Mouse (Mus musculus): ENCODE results near the gene Slit3. TPM values are rescaled to one million over a fixed set of nuclear protein-coding genes. Genes with fewer than 3 reads are reported as not detected.
A peak's percentile ranks its signal among the peaks of the same experiment; 100 is the strongest.

Gene Slit3
- polyA plus RNA-seq, 1 experiment from 2014 or later, result 25.9 TPM

DNA sequence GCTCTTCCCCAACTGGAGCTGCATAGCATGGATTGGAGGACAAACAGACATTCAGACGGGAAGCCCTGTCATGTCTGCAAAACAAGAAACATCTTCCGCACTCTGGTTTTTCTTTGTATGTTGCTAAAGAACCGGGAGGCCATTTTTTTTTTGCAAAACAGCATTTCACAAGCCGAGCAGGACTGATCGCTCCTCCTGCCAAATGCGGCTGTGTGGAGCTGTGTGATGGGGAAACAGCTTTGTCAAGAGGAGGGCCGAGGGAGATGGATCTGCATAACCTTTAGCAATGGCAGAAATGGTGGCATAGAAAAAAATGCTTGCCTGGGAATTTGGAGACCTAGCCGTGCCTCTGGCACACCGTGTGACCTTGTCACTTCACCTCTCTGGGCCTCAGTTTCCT, 15.6 kb downstream of the Slit3 start:
- Histone ChIP-seq H3K27me3 (no peaks in the 10 kb centered on the region), H3K4me3 (no peak overlapping the region), H3K4me1 (replicated peaks) (no peaks in the 10 kb centered on the region), H3K36me3 (no peaks in the 10 kb centered on the region), H3K9me3 (no peaks in the 10 kb centered on the region), H3K4me2 (no peak overlapping the region), H3K27ac (no peak overlapping the region), H3K9ac (no peak overlapping the region)
- no peak for ATAC-seq (ENCODE audit: low FRiP score)
- 91% methylated on average over 9 of the region's 9 CpGs for WGBS

GRCm38 (mm10) chr11:35140092-35140491, 19.1 kb downstream of the Slit3 start:
- Histone ChIP-seq H3K4me1 (replicated peaks) (peaks cover 11% of the 10 kb centered on the region; the same call in 1 of the 2 replicates), H3K4me3 (no peak overlapping the region), H3K4me2 (no peak overlapping the region), H3K27me3 (no peaks in the 10 kb centered on the region), H3K9me3 (no peaks in the 10 kb centered on the region), H3K27ac (no peak overlapping the region), H3K9ac (no peak overlapping the region), H3K36me3 (no peaks in the 10 kb centered on the region)
- no peak for ATAC-seq (ENCODE audit: low FRiP score)
- 87% methylated on average over 6 of the region's 6 CpGs for WGBS

DNA sequence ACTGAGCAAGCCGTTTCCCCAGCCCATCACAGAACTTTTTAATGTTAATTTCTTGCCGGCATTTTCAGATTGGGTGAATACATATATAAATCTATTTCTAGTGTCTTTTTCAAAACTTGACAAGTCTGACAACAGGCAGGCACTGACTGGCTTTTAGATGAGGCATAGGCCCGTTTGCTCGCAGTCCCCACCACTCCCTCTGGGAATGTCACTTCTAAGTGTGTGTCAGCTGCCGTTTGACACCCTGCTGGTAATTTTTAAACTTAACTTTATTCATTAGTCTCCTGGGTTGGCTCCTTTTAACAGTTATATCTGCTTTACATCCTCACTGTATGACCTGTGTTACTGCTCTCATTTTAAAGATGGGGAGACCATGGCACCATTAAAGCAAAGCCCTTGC, 21.2 kb downstream of the Slit3 start:
- 66% methylated on average over 5 of the region's 5 CpGs for WGBS
- Histone ChIP-seq H3K9ac (no peak overlapping the region), H3K27me3 (peaks cover 10% of the 10 kb centered on the region; the same call in 1 of the 2 replicates), H3K9me3 (no peaks in the 10 kb centered on the region), H3K27ac (no peak overlapping the region), H3K36me3 (no peaks in the 10 kb centered on the region), H3K4me3 (no peak overlapping the region), H3K4me1 (replicated peaks) (peaks cover 11% of the 10 kb centered on the region; the same call in 1 of the 2 replicates), H3K4me2 (no peak overlapping the region)
- ATAC-seq (ENCODE audit: low FRiP score), result no peak

DNA sequence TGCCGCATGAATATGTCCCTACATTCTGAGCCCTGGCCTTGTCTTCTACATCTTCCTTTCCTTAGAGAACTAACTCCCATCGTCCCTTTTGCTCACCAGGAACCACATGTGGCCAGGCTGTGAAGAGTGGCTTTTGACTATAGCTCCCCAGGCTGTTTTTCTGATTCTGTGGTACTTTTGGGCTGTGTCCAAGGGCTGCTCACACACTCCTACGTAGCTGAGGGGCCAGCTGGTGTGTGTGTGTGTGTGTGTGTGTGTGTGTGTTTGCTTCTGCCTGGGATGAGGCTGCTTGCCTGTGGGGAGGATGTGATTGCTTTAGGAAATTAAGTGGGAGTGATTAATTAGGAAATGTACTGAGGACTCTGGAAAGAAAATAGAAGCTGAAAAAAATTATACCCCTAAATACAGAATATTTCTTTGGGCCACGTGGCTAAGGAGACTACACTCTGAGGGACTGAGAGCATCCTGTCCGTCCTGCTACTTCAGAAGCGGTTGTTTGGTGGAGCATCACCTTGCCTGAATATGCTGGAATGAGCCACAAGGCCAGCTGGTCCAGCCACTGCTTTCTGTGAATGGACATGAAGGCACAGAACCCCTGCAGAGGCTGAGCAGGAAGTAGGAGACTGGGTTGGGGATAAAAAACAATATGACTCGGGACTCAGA, 21.8 kb downstream of the Slit3 start:
- peak; percentile 65; the same call in 1 of the 2 replicates for ATAC-seq (ENCODE audit: low FRiP score)

GRCm38 (mm10) chr11:35147818-35148445, 26.9 kb downstream of the Slit3 start:
- H3K9ac ChIP-seq, result no peak overlapping the region
- H3K9me3 ChIP-seq, result no peaks in the 10 kb centered on the region
- H3K4me3 ChIP-seq, result no peak overlapping the region
- no peak overlapping the region for H3K4me2 ChIP-seq
- no peak for ATAC-seq (ENCODE audit: low FRiP score)
- peaks cover 17% of the 10 kb centered on the region for H3K4me1 ChIP-seq (replicated peaks)
- H3K27me3 ChIP-seq, result peaks cover 20% of the 10 kb centered on the region
- 95% methylated on average over 11 of the region's 11 CpGs for WGBS
- H3K27ac ChIP-seq, result no peak overlapping the region
- H3K36me3 ChIP-seq, result no peaks in the 10 kb centered on the region

More for the DNA sequence above, 21.8 kb downstream of the Slit3 start:
- H3K27ac ChIP-seq, result no peak overlapping the region
- H3K27me3 ChIP-seq, result peaks cover 10% of the 10 kb centered on the region; the same call in 1 of the 2 replicates
- peaks cover 11% of the 10 kb centered on the region; the same call in 1 of the 2 replicates for H3K4me1 ChIP-seq (replicated peaks)
- WGBS, result 58% methylated on average over 7 of the region's 7 CpGs
- no peak overlapping the region for H3K4me2 ChIP-seq
- H3K9me3 ChIP-seq, result no peaks in the 10 kb centered on the region
- no peaks in the 10 kb centered on the region for H3K36me3 ChIP-seq
- no peak overlapping the region for H3K4me3 ChIP-seq
- H3K9ac ChIP-seq, result no peak overlapping the region

DNA sequence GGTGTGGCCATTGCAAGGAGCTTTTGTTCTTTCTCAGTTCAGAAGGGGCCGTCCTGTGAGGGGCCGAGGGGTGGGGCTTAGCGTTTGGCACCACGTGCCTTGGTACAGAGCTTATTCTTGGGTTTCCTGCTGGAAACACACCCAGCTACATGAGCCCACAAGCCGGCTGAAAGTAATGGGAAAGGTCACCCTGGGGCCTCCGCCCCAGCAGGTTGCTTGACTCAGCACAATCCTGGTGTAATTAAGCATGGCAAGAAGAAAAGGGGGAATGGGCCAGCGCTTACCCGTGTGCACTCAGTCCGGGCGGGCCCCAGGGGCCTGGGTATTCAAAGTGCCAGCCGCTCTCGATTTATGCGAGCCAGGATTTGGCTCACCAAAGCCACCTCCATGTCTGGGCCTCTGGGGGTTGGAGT, 30.5 kb downstream of the Slit3 start:
- H3K4me1 ChIP-seq (replicated peaks), result peaks cover 12% of the 10 kb centered on the region
- peak overlapping the region; percentile 27; the same call in 1 of the 2 replicates for H3K4me2 ChIP-seq
- peaks cover 29% of the 10 kb centered on the region for H3K27me3 ChIP-seq
- H3K4me3 ChIP-seq, result no peak overlapping the region
- H3K9ac ChIP-seq, result no peak overlapping the region
- H3K9me3 ChIP-seq, result no peaks in the 10 kb centered on the region
- 3% methylated on average over 13 of the region's 13 CpGs for WGBS
- ATAC-seq (ENCODE audit: low FRiP score), result peak; percentile 92
- H3K27ac ChIP-seq, result no peak overlapping the region
- H3K36me3 ChIP-seq, result no peaks in the 10 kb centered on the region

GRCm38 (mm10) chr11:35152875-35153274, 31.9 kb downstream of the Slit3 start:
- no peaks in the 10 kb centered on the region for H3K9me3 ChIP-seq
- peaks cover 22% of the 10 kb centered on the region for H3K27me3 ChIP-seq
- H3K4me2 ChIP-seq, result no peak overlapping the region
- H3K27ac ChIP-seq, result no peak overlapping the region
- H3K9ac ChIP-seq, result no peak overlapping the region
- peaks cover 12% of the 10 kb centered on the region for H3K4me1 ChIP-seq (replicated peaks)
- 59% methylated on average over 2 of the region's 2 CpGs for WGBS
- ATAC-seq (ENCODE audit: low FRiP score), result no peak
- H3K36me3 ChIP-seq, result no peaks in the 10 kb centered on the region
- H3K4me3 ChIP-seq, result no peak overlapping the region

GRCm38 (mm10) chr11:35154449-35154848, 33.4 kb downstream of the Slit3 start:
- H3K27ac ChIP-seq, result no peak overlapping the region
- H3K4me3 ChIP-seq, result no peak overlapping the region
- H3K9ac ChIP-seq, result no peak overlapping the region
- no peaks in the 10 kb centered on the region for H3K9me3 ChIP-seq
- 86% methylated on average over 5 of the region's 5 CpGs for WGBS
- H3K27me3 ChIP-seq, result peaks cover 22% of the 10 kb centered on the region
- peaks cover 12% of the 10 kb centered on the region for H3K4me1 ChIP-seq (replicated peaks)
- no peaks in the 10 kb centered on the region for H3K36me3 ChIP-seq
- ATAC-seq (ENCODE audit: low FRiP score), result no peak
- no peak overlapping the region for H3K4me2 ChIP-seq

DNA sequence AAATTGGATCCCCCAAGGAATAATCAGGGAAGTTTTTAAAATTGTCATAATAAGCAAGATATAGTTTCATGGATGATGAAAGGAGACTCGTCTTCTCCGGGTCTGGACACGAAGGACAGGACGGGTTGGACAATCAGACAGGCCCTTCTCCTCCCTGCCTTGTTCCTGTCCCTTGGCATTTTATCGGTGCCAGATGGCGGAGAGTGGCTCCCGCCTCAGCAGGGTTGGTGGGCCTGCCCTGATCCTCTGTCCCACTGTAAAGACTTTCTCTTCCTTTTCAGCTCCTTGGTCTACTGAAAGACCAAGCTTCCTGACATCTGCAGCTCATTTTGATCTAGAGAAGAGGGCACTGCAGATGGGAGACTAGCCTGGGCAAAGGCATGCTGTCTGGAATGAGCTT, 34.3 kb downstream of the Slit3 start:
- Histone ChIP-seq H3K9me3 (no peaks in the 10 kb centered on the region), H3K4me2 (no peak overlapping the region), H3K27ac (no peak overlapping the region), H3K9ac (no peak overlapping the region), H3K27me3 (peaks cover 20% of the 10 kb centered on the region), H3K4me3 (no peak overlapping the region), H3K36me3 (no peaks in the 10 kb centered on the region), H3K4me1 (replicated peaks) (peaks cover 12% of the 10 kb centered on the region)
- no peak for ATAC-seq (ENCODE audit: low FRiP score)
- 94% methylated on average over 7 of the region's 7 CpGs for WGBS

- Histone ChIP-seq H3K4me3 (no peak overlapping the region), H3K27me3 (peaks cover 20% of the 10 kb centered on the region), H3K9me3 (no peaks in the 10 kb centered on the region), H3K9ac (no peak overlapping the region), H3K36me3 (no peaks in the 10 kb centered on the region), H3K27ac (no peak overlapping the region), H3K4me2 (no peak overlapping the region), H3K4me1 (replicated peaks) (peaks cover 6% of the 10 kb centered on the region)
- WGBS, result 81% methylated on average over 5 of the region's 5 CpGs
- ATAC-seq (ENCODE audit: low FRiP score), result no peak
Measured at GRCm38 (mm10) chr11:35156676-35157075, 35.7 kb downstream of the Slit3 start.

GRCm38 (mm10) chr11:35160682-35161211, 39.7 kb downstream of the Slit3 start:
- no peaks in the 10 kb centered on the region for H3K27me3 ChIP-seq
- no peaks in the 10 kb centered on the region for H3K4me1 ChIP-seq (replicated peaks)
- no peak for ATAC-seq (ENCODE audit: low FRiP score)
- no peak overlapping the region for H3K4me3 ChIP-seq
- 86% methylated on average over 4 of the region's 4 CpGs for WGBS
- no peaks in the 10 kb centered on the region for H3K36me3 ChIP-seq
- H3K27ac ChIP-seq, result no peak overlapping the region
- no peak overlapping the region for H3K9ac ChIP-seq
- no peak overlapping the region for H3K4me2 ChIP-seq
- 0 out of 2 replicates have a peak, but pooled peaks cover 4% of the 10 kb centered on the region for H3K9me3 ChIP-seq

GRCm38 (mm10) chr11:35163396-35163795, 42.4 kb downstream of the Slit3 start:
- ATAC-seq (ENCODE audit: low FRiP score), result no peak
- Histone ChIP-seq H3K27ac (no peak overlapping the region), H3K9ac (no peak overlapping the region), H3K4me3 (no peak overlapping the region), H3K9me3 (0 out of 2 replicates have a peak, but pooled peaks cover 4% of the 10 kb centered on the region), H3K4me1 (replicated peaks) (no peaks in the 10 kb centered on the region), H3K36me3 (no peaks in the 10 kb centered on the region), H3K4me2 (no peak overlapping the region), H3K27me3 (no peaks in the 10 kb centered on the region)
- 86% methylated on average over 3 of the region's 3 CpGs for WGBS
